Mouse (Mus musculus) small intestine, adult 2 months (tissue): ENCODE data around the gene Abhd14a. TPM values are rescaled to one million over a fixed set of nuclear protein-coding genes. Genes with fewer than 3 reads are reported as not detected.
A peak's percentile ranks its signal among the peaks of the same experiment; 100 is the strongest.

Source experiments
- H3K27ac ChIP-seq: fragments of 200-500 bp; 2 replicates; pipeline ENCODE4 v1.5.1; 2012; ENCODE audit warnings: low read depth, low read length, control low read depth, inconsistent platforms; ENCODE audit not compliant: insufficient read depth
- H3K27me3 ChIP-seq: fragments of 200-500 bp; 2 replicates; pipeline ENCODE4 v1.6.1; 2012; ENCODE audit warnings: mild to moderate bottlenecking, moderate library complexity, low read length, inconsistent platforms; ENCODE audit not compliant: control insufficient read depth, insufficient read depth
- H3K36me3 ChIP-seq: fragments of 200-500 bp; 2 replicates; pipeline ENCODE4 v1.6.1; 2012; ENCODE audit warnings: mild to moderate bottlenecking, low read length, control low read depth, inconsistent platforms; ENCODE audit not compliant: control insufficient read depth, insufficient read depth
- H3K4me1 ChIP-seq: fragments of 200-500 bp; 2 replicates; pipeline ENCODE4 v1.6.1; 2012; ENCODE audit warnings: low read length, inconsistent platforms, mixed read lengths; ENCODE audit not compliant: control insufficient read depth, insufficient read depth, insufficient read length
- H3K4me3 ChIP-seq: fragments of 200-500 bp; 2 replicates; pipeline ENCODE4 v1.5.1; 2012; ENCODE audit warnings: low read depth, mild to moderate bottlenecking, control low read depth, inconsistent platforms, low read length, moderate library complexity
- CTCF ChIP-seq: fragments of 200-500 bp; IDR thresholded peaks from 2 replicates; pipeline ENCODE4 v1.5.1; 2012; ENCODE audit warnings: low read depth, mild to moderate bottlenecking, control low read depth, inconsistent platforms, low read length, moderate library complexity, mixed read lengths; ENCODE audit not compliant: insufficient replicate concordance, insufficient read length; ENCODE audit errors: extremely low read depth
- POLR2A ChIP-seq: fragments of 200-500 bp; IDR thresholded peaks from 2 replicates; pipeline ENCODE4 v1.6.1; 2012; ENCODE audit warnings: low read depth, mild to moderate bottlenecking, control low read depth, inconsistent platforms, low read length, moderate library complexity
- WGBS: fragments of 180-500 bp; shearing (Covaris S2); methylation state at CpG from one replicate; pipeline ENCODE4 v1.1.7; 2018; 5-methylcytosine and 5-hydroxymethylcytosine counted together
- polyA plus RNA-seq: library from polyadenylated mRNA; depleted of rRNA; stranded (reverse); fragments of >200 nt; gene quantifications from 2 replicates; pipeline ENCODE4 v1.2.3, GENCODE M21; 2012; rRNA removed

The Abhd14a gene
- polyA plus RNA-seq, 1 experiment = 28.9 TPM

DNA sequence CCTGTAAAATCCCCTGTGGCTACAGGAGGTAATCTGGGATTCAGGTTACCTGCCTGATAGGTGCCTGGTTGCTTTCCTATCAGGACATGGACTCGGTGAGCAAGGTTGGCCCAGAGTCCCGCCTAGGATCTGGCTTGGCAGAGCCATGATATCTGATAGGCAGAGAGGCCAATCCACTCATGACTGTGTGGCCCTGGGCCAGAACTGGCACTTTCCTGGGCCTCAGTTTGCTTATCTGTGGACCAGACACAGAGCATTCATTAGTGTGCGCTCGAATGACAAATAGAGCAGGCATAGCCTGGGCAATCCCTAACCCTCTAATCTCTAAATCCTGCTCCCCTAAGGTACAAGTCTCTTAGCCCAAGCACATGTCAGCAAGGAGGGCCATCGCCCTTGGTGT, 45.3 kb downstream of the Abhd14a start:
- peaks cover 5% of the 10 kb centered on the region; the same call in 1 of the 2 replicates for H3K4me1 ChIP-seq
- H3K4me3 ChIP-seq = no peak overlapping the region
- H3K36me3 ChIP-seq = no peaks in the 10 kb centered on the region
- H3K27me3 ChIP-seq = no peaks in the 10 kb centered on the region
- TF ChIP-seq CTCF = no peak
- no peak overlapping the region for H3K27ac ChIP-seq
- WGBS = 43% methylated on average over 5 of the region's 5 CpGs

GRCm38 (mm10) chr9:106399808-106400207, 47.7 kb downstream of the Abhd14a start:
- 90% methylated on average over 3 of the region's 3 CpGs for WGBS
- H3K4me3 ChIP-seq = no peak overlapping the region

GRCm38 (mm10) chr9:106398667-106399311, 48.7 kb downstream of the Abhd14a start:
- no peak for TF ChIP-seq POLR2A
- TF ChIP-seq CTCF = no peak
- Histone ChIP-seq H3K27ac (no peak overlapping the region), H3K4me1 (peaks cover 2% of the 10 kb centered on the region; the same call in 1 of the 2 replicates), H3K4me3 (no peak overlapping the region), H3K36me3 (no peaks in the 10 kb centered on the region), H3K27me3 (no peaks in the 10 kb centered on the region)
- 51% methylated on average over 9 of the region's 9 CpGs for WGBS

More at GRCm38 (mm10) chr9:106399808-106400207, 47.7 kb downstream of the Abhd14a start:
- TF ChIP-seq POLR2A (no peak), CTCF (no peak)
- Histone ChIP-seq H3K36me3 (no peaks in the 10 kb centered on the region), H3K27ac (no peak overlapping the region), H3K27me3 (no peaks in the 10 kb centered on the region), H3K4me1 (peaks cover 2% of the 10 kb centered on the region; the same call in 1 of the 2 replicates)

DNA sequence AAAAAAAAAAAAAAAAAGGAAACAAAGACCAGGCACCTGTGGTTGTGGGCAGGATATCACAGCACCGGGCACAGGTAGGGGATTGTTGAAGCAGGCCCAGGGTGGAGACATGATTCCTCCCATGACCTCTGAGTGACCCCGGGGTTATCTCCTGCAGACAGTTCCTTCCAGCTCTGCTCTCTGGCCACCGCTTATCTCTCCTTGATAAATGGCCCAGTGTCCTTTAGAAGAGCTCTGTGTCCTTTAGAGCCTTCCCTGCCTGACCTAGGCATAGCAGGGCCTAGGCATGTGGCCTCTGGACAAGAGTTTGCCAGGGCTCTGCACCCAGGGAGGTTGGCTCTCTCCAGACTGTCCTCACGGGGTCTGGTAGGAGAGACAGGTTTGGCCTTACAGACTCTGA, 49.7 kb downstream of the Abhd14a start:
- Histone ChIP-seq H3K27me3 (no peaks in the 10 kb centered on the region), H3K36me3 (no peaks in the 10 kb centered on the region), H3K27ac (no peak overlapping the region), H3K4me1 (peaks cover 2% of the 10 kb centered on the region), H3K4me3 (no peak overlapping the region)
- 63% methylated on average over 4 of the region's 4 CpGs for WGBS
- TF ChIP-seq POLR2A (no peak), CTCF (no peak)

GRCm38 (mm10) chr9:106394649-106395602, 52.6 kb downstream of the Abhd14a start:
- WGBS = 57% methylated on average over 11 of the region's 11 CpGs
- no peak overlapping the region for H3K4me3 ChIP-seq
- H3K4me1 ChIP-seq = peaks cover 2% of the 10 kb centered on the region
- TF ChIP-seq POLR2A = no peak
- TF ChIP-seq CTCF = peak; percentile 20; the same call in 1 of the 2 replicates
- no peak overlapping the region for H3K27ac ChIP-seq
- H3K36me3 ChIP-seq = no peaks in the 10 kb centered on the region
- no peaks in the 10 kb centered on the region for H3K27me3 ChIP-seq

DNA sequence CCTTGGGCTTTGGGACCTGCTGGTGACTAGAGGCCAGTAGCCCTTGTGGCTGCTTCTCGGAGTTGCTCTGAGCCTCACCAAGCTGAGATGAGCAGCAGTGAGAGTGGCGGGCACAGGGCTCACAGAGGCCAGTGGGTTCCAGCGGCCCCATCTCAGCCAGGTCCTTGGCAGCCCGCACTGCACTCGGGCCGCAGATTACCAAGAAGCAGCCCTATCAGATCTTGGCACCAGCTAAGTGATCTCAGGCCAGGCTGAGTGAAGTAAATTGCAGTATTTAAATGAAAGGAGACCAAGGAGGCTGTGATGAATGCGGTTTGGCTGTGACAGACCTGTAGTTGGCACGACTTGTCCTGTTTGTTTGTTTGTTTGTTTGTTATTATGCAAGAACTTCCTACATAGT, 53.9 kb downstream of the Abhd14a start:
- Histone ChIP-seq H3K27ac (no peak overlapping the region), H3K4me3 (no peak overlapping the region), H3K4me1 (no peaks in the 10 kb centered on the region; the same call in none of the 2 replicates), H3K36me3 (no peaks in the 10 kb centered on the region), H3K27me3 (no peaks in the 10 kb centered on the region)
- WGBS = 74% methylated on average over 8 of the region's 8 CpGs
- TF ChIP-seq POLR2A (no peak), CTCF (no peak)

DNA sequence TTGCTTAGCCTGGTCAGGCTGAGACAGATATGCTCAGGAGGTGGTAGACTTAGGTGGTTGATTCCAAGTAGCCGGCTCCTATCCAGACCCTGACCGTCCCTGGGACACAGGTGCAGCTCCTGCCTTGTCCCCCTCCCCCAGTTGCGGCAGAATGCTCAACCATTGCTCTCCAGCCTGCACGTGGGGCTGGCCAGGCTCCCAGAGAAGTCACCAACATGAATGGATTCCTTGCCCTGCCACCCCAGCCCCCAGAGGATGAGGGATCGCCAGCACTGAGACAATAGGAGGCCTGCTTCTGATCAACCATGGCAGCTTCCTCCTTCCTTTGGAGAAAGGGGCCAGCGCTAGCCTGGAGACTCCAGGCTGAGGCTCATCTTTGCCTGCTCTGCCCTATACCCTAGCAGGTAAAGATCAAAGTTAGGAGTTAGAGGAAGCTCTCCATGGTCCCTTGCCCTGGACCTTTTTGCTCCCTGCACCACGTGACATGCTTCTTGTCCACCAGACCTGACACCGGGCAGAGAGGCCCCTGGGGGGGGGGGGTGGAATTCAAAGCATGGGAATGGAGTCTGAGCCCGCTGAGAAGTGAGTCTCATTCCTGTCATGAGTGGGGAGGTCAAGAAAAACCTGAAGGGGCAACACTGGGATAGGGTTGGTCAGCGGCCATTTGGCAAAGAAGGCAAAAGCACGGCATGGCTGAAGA, 54.5 kb downstream of the Abhd14a start:
- Histone ChIP-seq H3K4me1 (no peaks in the 10 kb centered on the region; the same call in none of the 2 replicates), H3K4me3 (no peak overlapping the region), H3K27me3 (no peaks in the 10 kb centered on the region), H3K27ac (no peak overlapping the region), H3K36me3 (no peaks in the 10 kb centered on the region)
- no peak for TF ChIP-seq POLR2A
- TF ChIP-seq CTCF = no peak
- 75% methylated on average over 11 of the region's 11 CpGs for WGBS

Other genes starting within 250 kb of the Abhd14a start
- 10.7 and 14.9 TPM in 2 replicates for gene Ppm1m, start 247.9 kb downstream of the Abhd14a start, polyA plus RNA-seq
- 13.7 and 21.2 TPM in 2 replicates for gene Twf2, start 244.6 kb downstream of the Abhd14a start, polyA plus RNA-seq
- 3.3 and 3.8 TPM in 2 replicates for gene Tlr9, start 225.1 kb downstream of the Abhd14a start, polyA plus RNA-seq
- gene Alas1, start 199.0 kb downstream of the Abhd14a start, polyA plus RNA-seq = 117 and 156 TPM in 2 replicates
- gene Poc1a, start 166.6 kb downstream of the Abhd14a start, polyA plus RNA-seq = 6.5 and 14.9 TPM in 2 replicates
- gene Dusp7, start 79.0 kb downstream of the Abhd14a start, polyA plus RNA-seq = 15.9 and 20.0 TPM in 2 replicates
- gene Rpl29, start 18.2 kb downstream of the Abhd14a start, polyA plus RNA-seq = 259 and 390 TPM in 2 replicates
- gene Acy1, start 9.4 kb downstream of the Abhd14a start, polyA plus RNA-seq = 45.3 and 120 TPM in 2 replicates
- gene Abhd14b, start 219 bp downstream of the Abhd14a start, polyA plus RNA-seq = 40.3 and 53.1 TPM in 2 replicates
- gene Pcbp4, start 5.6 kb upstream of the Abhd14a start, polyA plus RNA-seq = 20.4 and 21.1 TPM in 2 replicates
- 0.09 and 0.39 TPM in 2 replicates for gene Gpr62, start 18.3 kb upstream of the Abhd14a start, polyA plus RNA-seq
- 11.1 and 18.3 TPM in 2 replicates for gene Rrp9, start 28.3 kb upstream of the Abhd14a start, polyA plus RNA-seq
- 13.5 and 19.5 TPM in 2 replicates for gene Parp3, start 29.3 kb upstream of the Abhd14a start, polyA plus RNA-seq
- gene Iqcf1, start 52.3 kb upstream of the Abhd14a start, polyA plus RNA-seq = not detected in 2 replicates
- gene Iqcf5, start 66.9 kb upstream of the Abhd14a start, polyA plus RNA-seq = not detected in 2 replicates
- gene Iqcf3, start 114.0 kb upstream of the Abhd14a start, polyA plus RNA-seq = not detected in 2 replicates
- not detected in 2 replicates for gene Iqcf4, start 123.3 kb upstream of the Abhd14a start, polyA plus RNA-seq
- not detected in 2 replicates for gene Iqcf6, start 178.9 kb upstream of the Abhd14a start, polyA plus RNA-seq
- 0.14 TPM in 1 of 2 replicates, not detected in the other for gene Grm2, start 208.4 kb upstream of the Abhd14a start, polyA plus RNA-seq
- gene Tex264, start 238.2 kb upstream of the Abhd14a start, polyA plus RNA-seq = 50.1 and 77.9 TPM in 2 replicates